Mouse (Mus musculus) heart, embryonic 14.5 days (tissue): ENCODE results near the gene Filip1l. TPM values are rescaled to one million over a fixed set of nuclear protein-coding genes. Genes with fewer than 3 reads are reported as not detected.
A peak's percentile ranks its signal among the peaks of the same experiment; 100 is the strongest.

Experiments
- ATAC-seq: fragments of 200-750 bp; cut with Nextera tagmentation; 2 replicates; pipeline ENCODE4 v1.8.0; 2017; ENCODE audit warnings: low read depth, moderate TSS enrichment; ENCODE audit not compliant: insufficient number of reproducible peaks, insufficient read depth, low FRiP score
- H3K27ac ChIP-seq, 2 experiments: fragments of 200-500 bp in 1 of 2; fragments of 300-500 bp in 1 of 2; sonication (generic) in 1 of 2; replicated peaks in 1 of 2; 2 replicates each; pipeline ENCODE4 v1.5.1; 2012 to 2014; ENCODE audit warnings: low read depth in 2 of 2, low read length in 2 of 2, control low read depth in 1 of 2, mild to moderate bottlenecking in 1 of 2, mixed read lengths in 1 of 2; ENCODE audit not compliant: control insufficient read depth in 1 of 2, insufficient read depth in 1 of 2
- H3K27me3 ChIP-seq: fragments of 300-500 bp; sonication (generic); 2 replicates; pipeline ENCODE4 v1.6.1; 2014; ENCODE audit warnings: mild to moderate bottlenecking, low read length, control low read depth; ENCODE audit not compliant: control insufficient read depth, insufficient read depth
- H3K36me3 ChIP-seq: fragments of 300-500 bp; sonication (generic); 2 replicates; pipeline ENCODE4 v1.6.1; 2014; ENCODE audit warnings: mild to moderate bottlenecking, control low read depth, low read length, mixed read lengths; ENCODE audit not compliant: control insufficient read depth, insufficient read depth
- H3K4me1 ChIP-seq, 2 experiments: fragments of 200-500 bp in 1 of 2; fragments of 300-500 bp in 1 of 2; sonication (generic) in 1 of 2; 2 replicates each; pipeline ENCODE4 v1.6.1; 2012 to 2014; ENCODE audit warnings: low read length in 2 of 2, control low read depth in 1 of 2, mixed read lengths in 1 of 2; ENCODE audit not compliant: control insufficient read depth in 2 of 2, insufficient read depth in 2 of 2
- H3K4me2 ChIP-seq: fragments of 300-500 bp; sonication (generic); 2 replicates; pipeline ENCODE4 v1.6.1; 2014; ENCODE audit warnings: mild to moderate bottlenecking, low read length
- H3K4me3 ChIP-seq, 2 experiments: fragments of 200-500 bp in 1 of 2; fragments of 300-500 bp in 1 of 2; sonication (generic) in 1 of 2; 2 replicates each; pipeline ENCODE4 v1.5.1; 2012 to 2014; ENCODE audit warnings: low read length in 2 of 2, mild to moderate bottlenecking in 2 of 2, control low read depth in 1 of 2, low read depth in 1 of 2, moderate library complexity in 1 of 2; ENCODE audit not compliant: control insufficient read depth in 1 of 2, insufficient read depth in 1 of 2
- H3K9ac ChIP-seq: fragments of 300-500 bp; sonication (generic); 2 replicates; pipeline ENCODE4 v1.6.1; 2014; ENCODE audit warnings: mild to moderate bottlenecking, low read length
- H3K9me3 ChIP-seq: fragments of 300-500 bp; sonication (generic); 2 replicates; pipeline ENCODE4 v1.6.1; 2016; ENCODE audit warnings: low read length, control low read depth; ENCODE audit not compliant: control insufficient read depth
- WGBS: fragments of 180-500 bp; shearing (Covaris S2); extraction: QIAGEN DNeasy Blood & Tissue Kit; methylation state at CpG from one replicate; pipeline ENCODE4 v1.1.7; 2014; 5-methylcytosine and 5-hydroxymethylcytosine counted together
- polyA plus RNA-seq: library from polyadenylated mRNA; unstranded; fragments of >200 nt; fragmentation: Nextera tagmentation; extraction: Ambion mirVana; gene quantifications from 2 replicates; pipeline ENCODE4 v1.2.1, GENCODE M21; 2014

Gene Filip1l
- polyA plus RNA-seq, 1 experiment from 2014 or later = 27.7 TPM

GRCm38 (mm10) chr16:57366141-57366540 is 13.2 kb downstream of the Filip1l start:
- H3K4me3 ChIP-seq = no peak overlapping the region
- no peaks in the 10 kb centered on the region for H3K36me3 ChIP-seq
- H3K4me2 ChIP-seq = no peak overlapping the region
- H3K9ac ChIP-seq = no peak overlapping the region
- H3K27me3 ChIP-seq = no peaks in the 10 kb centered on the region
- 71% methylated on average over 6 of the region's 6 CpGs for WGBS
- H3K9me3 ChIP-seq = no peaks in the 10 kb centered on the region
- ATAC-seq = no peak
- no peak overlapping the region for H3K27ac ChIP-seq
- peaks cover 10 to 11% of the 10 kb centered on the region in 2 experiments for H3K4me1 ChIP-seq

DNA sequence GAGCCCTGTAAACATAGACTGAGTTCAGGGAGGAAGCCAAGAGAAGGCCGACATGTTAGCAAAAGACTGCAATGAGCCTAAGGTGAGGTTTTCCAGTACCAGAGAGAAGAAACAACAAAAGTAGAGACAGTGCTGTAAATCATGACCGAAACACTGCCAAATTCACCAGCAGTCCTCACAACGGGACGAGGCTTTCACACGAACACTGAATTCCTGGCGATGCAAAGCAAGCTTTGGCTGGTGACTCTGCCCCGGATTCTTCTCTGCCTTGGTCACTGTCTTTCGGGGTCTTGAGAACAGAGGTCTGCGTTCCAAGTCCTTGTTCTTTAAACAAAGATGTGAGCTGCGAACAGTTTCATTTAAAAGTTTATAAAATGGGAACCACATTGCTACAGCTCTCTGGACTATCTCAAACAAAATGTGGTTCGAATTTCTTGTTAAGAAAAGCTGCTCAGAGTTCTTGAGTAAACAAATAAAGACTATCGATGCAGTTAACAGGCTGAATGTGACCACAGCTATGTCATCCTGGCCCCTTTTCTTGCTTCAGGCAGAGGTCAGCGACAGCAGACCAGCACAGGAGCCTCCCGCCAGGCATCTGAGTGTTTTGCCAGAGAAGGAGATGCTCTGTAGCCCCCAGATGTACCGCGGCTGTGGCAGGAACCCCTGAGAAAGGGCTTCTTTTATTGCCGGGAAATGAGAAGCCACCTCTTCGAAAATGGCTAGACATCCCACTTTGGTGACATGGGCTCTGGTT is 14.2 kb downstream of the Filip1l start:
- Histone ChIP-seq H3K27ac (no peak overlapping the region), H3K4me2 (no peak overlapping the region), H3K27me3 (no peaks in the 10 kb centered on the region), H3K4me3 (no peak overlapping the region), H3K36me3 (no peaks in the 10 kb centered on the region), H3K4me1 (peaks cover 10 to 11% of the 10 kb centered on the region in 2 experiments), H3K9ac (no peak overlapping the region), H3K9me3 (no peaks in the 10 kb centered on the region)
- no peak for ATAC-seq
- 70% methylated on average over 18 of the region's 18 CpGs for WGBS

DNA sequence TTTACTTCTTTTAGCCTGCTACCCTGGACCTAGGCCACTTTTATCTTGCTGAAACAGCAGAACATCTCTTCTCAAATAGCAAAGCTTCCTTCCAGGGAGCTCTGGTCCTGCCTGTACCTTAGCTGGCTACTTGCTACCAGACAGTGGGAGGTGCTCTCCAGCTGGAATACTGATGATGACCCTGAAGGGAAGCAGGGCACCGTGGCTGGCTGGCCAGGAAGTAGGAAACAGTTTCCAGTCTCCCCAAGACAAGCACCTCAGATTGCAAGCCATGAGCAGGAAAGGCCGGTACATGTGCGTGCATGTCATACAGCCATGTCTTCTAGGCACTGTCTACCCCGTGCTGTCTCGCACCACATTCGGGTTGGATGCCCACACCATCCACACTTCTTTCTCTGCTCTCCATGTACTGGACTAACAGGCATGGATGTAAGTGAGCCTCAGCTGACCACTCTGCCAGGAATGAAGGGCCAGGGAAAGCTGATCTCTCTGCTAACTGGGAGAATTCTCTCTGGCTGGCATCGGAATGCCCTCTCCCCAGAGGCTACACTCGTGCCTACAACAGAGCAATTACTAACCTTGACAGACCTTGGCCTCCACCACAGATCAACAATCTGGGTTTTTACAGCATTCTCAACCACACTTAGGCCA is 17.1 kb downstream of the Filip1l start:
- Histone ChIP-seq H3K9ac (no peak overlapping the region), H3K27ac (no peak overlapping the region), H3K4me1 (peaks cover 0 to 7% of the 10 kb centered on the region in 2 experiments; a peak in 2 of 4 replicates), H3K27me3 (no peaks in the 10 kb centered on the region), H3K4me2 (no peak overlapping the region), H3K9me3 (no peaks in the 10 kb centered on the region), H3K36me3 (no peaks in the 10 kb centered on the region), H3K4me3 (no peak overlapping the region)
- WGBS = 64% methylated on average over 8 of the region's 8 CpGs
- ATAC-seq = peak; percentile 43; the same call in 1 of the 2 replicates

GRCm38 (mm10) chr16:57372156-57372555 is 19.3 kb downstream of the Filip1l start:
- H3K27me3 ChIP-seq = no peaks in the 10 kb centered on the region
- H3K36me3 ChIP-seq = no peaks in the 10 kb centered on the region
- H3K4me2 ChIP-seq = no peak overlapping the region
- no peak overlapping the region for H3K9ac ChIP-seq
- H3K4me1 ChIP-seq = peaks cover 0 to 7% of the 10 kb centered on the region in 2 experiments; a peak in 2 of 4 replicates
- 84% methylated on average over 3 of the region's 3 CpGs for WGBS
- no peak for ATAC-seq
- no peak overlapping the region for H3K4me3 ChIP-seq
- H3K27ac ChIP-seq = no peak overlapping the region
- no peaks in the 10 kb centered on the region for H3K9me3 ChIP-seq

DNA sequence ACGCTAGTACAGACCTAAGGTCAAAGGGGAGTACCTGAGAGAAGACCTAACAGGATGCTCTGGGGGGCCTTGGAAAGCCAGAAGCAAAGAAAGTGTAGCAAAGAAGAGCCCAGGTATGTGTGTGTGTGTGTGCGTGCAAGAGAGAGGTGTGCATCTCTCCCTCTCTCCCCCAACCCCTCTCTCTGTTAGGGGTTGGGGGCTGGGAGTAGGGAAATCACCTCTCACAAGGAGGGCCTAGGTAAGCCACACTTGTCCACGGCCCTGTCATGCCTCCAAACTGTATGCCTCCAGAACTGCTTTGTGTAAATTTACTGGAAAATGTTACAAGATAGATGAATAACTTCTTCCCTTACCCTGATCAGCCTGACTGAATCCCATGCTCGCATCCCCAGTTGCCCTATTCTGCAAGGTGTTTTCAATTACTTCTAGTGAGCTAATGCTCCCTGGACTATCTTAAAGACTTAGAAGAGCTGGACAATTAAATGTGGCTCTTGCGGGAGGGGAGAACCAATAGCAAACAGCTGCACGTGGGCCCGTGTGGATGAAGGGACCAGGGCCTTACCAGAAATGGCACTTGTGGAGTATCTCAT is 22.4 kb downstream of the Filip1l start:
- Histone ChIP-seq H3K4me1 (no peaks in the 10 kb centered on the region), H3K9me3 (no peaks in the 10 kb centered on the region), H3K9ac (no peak overlapping the region), H3K27me3 (no peaks in the 10 kb centered on the region), H3K36me3 (no peaks in the 10 kb centered on the region), H3K27ac (no peak overlapping the region), H3K4me2 (no peak overlapping the region), H3K4me3 (no peak overlapping the region)
- no peak for ATAC-seq
- 89% methylated on average over 7 of the region's 7 CpGs for WGBS

DNA sequence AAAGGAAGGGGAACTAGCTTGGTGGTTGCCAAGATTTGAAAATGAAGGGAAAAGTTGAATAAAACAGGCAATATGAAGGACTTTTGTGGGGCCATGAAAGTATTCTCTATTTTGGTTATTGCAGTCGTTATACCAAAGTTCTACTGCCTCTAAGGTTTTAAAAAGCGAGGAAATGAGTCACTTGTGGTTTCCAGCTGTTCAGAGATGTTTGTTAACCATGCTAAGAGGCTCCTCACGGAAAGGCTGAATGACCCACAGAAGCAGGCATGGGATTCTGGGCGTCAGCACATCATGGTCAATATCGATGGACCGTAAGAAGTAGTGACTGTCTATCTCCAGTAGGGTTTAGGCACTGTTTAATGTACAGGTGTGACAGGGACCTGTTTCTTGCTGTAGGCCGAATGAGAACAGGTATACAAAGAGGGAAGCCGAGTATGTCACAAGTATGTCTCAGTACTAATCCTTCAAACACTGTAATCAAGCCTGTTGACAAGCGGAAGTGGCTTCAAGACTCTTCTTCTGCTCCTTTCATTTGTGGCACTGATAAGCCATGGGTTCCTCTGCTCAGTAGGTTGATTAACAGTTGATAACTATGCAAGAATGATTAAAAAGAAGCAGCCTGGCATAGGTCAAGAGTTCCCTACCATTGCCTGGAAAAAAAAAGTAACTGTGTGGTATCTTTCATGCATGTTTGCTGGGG is 25.9 kb downstream of the Filip1l start:
- Histone ChIP-seq H3K36me3 (no peaks in the 10 kb centered on the region), H3K9ac (no peak overlapping the region), H3K4me3 (no peak overlapping the region), H3K4me2 (no peak overlapping the region), H3K27ac (no peak overlapping the region), H3K9me3 (no peaks in the 10 kb centered on the region), H3K27me3 (no peaks in the 10 kb centered on the region), H3K4me1 (peaks cover 0 to 3% of the 10 kb centered on the region in 2 experiments; a peak in 1 of 4 replicates)
- no peak for ATAC-seq
- 79% methylated on average over 9 of the region's 9 CpGs for WGBS

GRCm38 (mm10) chr16:57383266-57383971 is 30.5 kb downstream of the Filip1l start:
- no peak overlapping the region for H3K4me3 ChIP-seq
- no peak overlapping the region for H3K27ac ChIP-seq
- no peaks in the 10 kb centered on the region for H3K9me3 ChIP-seq
- no peak overlapping the region for H3K4me2 ChIP-seq
- H3K4me1 ChIP-seq = peaks cover 2 to 20% of the 10 kb centered on the region in 2 experiments; a peak in 3 of 4 replicates
- H3K27me3 ChIP-seq = no peaks in the 10 kb centered on the region
- H3K9ac ChIP-seq = no peak overlapping the region
- no peaks in the 10 kb centered on the region for H3K36me3 ChIP-seq
- 70% methylated on average over 8 of the region's 8 CpGs for WGBS
- ATAC-seq = no peak
